Comparison of ENCODE assay signal across 14 mouse cellular contexts in genomic region chr8:72555770-72556169, GRCm38 (mm10). TPM values are rescaled to one million over a fixed set of nuclear protein-coding genes. Genes with fewer than 3 reads are reported as not detected.
"Had no signal": no experiment of that assay in that cellular context is flagged by ENCODE, and none has a peak within 500 bp of the region (broad histone marks: within the 10 kb centered on the region; RNA-seq: fewer than 3 reads in every experiment).

No protein-coding gene starts in this region.

- H3K4me3 ChIP-seq: lung, embryonic 15.5 days; midbrain, embryonic 10.5 days; midbrain, embryonic 12.5 days; neural tube, embryonic 12.5 days; stomach, embryonic 15.5 days had no signal

- H3K27me3 ChIP-seq: lung, embryonic 15.5 days; midbrain, embryonic 12.5 days; neural tube, embryonic 12.5 days; stomach, embryonic 15.5 days had no signal

- H3K9ac ChIP-seq: liver, postnatal 0 days; lung, embryonic 15.5 days; midbrain, embryonic 12.5 days; neural tube, embryonic 12.5 days; stomach, embryonic 15.5 days had no signal

- H3K4me1 ChIP-seq: lung, embryonic 15.5 days; midbrain, embryonic 10.5 days; midbrain, embryonic 12.5 days; neural tube, embryonic 12.5 days; stomach, embryonic 15.5 days had no signal

- DNase-seq: liver, postnatal 0 days; lung, adult 2 months; lung, postnatal 4 days; midbrain, embryonic 14.5 days; right cerebral cortex, postnatal 14 days; thymus, adult 2 months; thymus, postnatal 36 days had no signal

- H3K9me3 ChIP-seq: lung, embryonic 15.5 days; midbrain, embryonic 10.5 days; midbrain, embryonic 12.5 days; neural tube, embryonic 12.5 days; stomach, embryonic 15.5 days had no signal

- H3K27ac ChIP-seq: lung, embryonic 15.5 days; midbrain, embryonic 10.5 days; midbrain, embryonic 12.5 days; neural tube, embryonic 12.5 days; stomach, embryonic 15.5 days; stomach, postnatal 0 days had no signal

RNA-seq across cellular contexts. Expression of gene Tmem38a, which starts 16.1 kb away (rescaled TPM):
- total RNA-seq: megakaryocyte-erythroid progenitor cell, adult 5-6 weeks had no signal
